Mouse (Mus musculus) bone marrow macrophage, adult 2 months (primary cell): ENCODE results near the gene Gm21974. TPM values are rescaled to one million over a fixed set of nuclear protein-coding genes. Genes with fewer than 3 reads are reported as not detected.

ENCODE experiments used
- H3K27ac ChIP-seq: 2 replicates; pipeline ENCODE4 v1.5.1; 2012; ENCODE audit warnings: low read depth, low read length; ENCODE audit not compliant: insufficient read depth
- H3K4me1 ChIP-seq: 2 replicates; pipeline ENCODE4 v1.6.1; 2012; ENCODE audit warnings: low read length; ENCODE audit not compliant: control insufficient read depth, insufficient read depth
- H3K4me3 ChIP-seq: 2 replicates; pipeline ENCODE4 v1.5.1; 2012; ENCODE audit warnings: mild to moderate bottlenecking, low read length, moderate library complexity; ENCODE audit not compliant: insufficient read depth
- CTCF ChIP-seq: IDR thresholded peaks from 2 replicates; pipeline ENCODE4 v1.5.1; 2012; ENCODE audit warnings: low read depth, mild to moderate bottlenecking, low read length, moderate library complexity
- POLR2A ChIP-seq: IDR thresholded peaks from 2 replicates; pipeline ENCODE4 v1.6.1; 2012; ENCODE audit warnings: mild to moderate bottlenecking, low read depth, low read length, borderline replicate concordance
- polyA plus RNA-seq: library from polyadenylated mRNA; stranded (reverse); fragments of >200 nt; gene quantifications from 2 replicates; pipeline ENCODE4 v1.2.4, GENCODE M21; 2012; ENCODE audit not compliant: missing spikeins, insufficient read depth, insufficient read length

The Gm21974 gene
- polyA plus RNA-seq, 1 experiment: not detected

GRCm38 (mm10) chr7:127915293-127915692 is 20.0 kb upstream of the Gm21974 start:
- H3K4me1 ChIP-seq: peaks cover 19% of the 10 kb centered on the region
- no peak overlapping the region for H3K27ac ChIP-seq
- TF ChIP-seq POLR2A (no peak), CTCF (no peak)
- no peak overlapping the region for H3K4me3 ChIP-seq

- TF ChIP-seq POLR2A: no peak
- TF ChIP-seq CTCF: no peak
- peak overlapping the region; percentile 58 for H3K27ac ChIP-seq
- peak overlapping the region; percentile 92 for H3K4me3 ChIP-seq
- H3K4me1 ChIP-seq: peaks cover 19% of the 10 kb centered on the region
Observed at GRCm38 (mm10) chr7:127912938-127913337, 17.7 kb upstream of the Gm21974 start.

GRCm38 (mm10) chr7:127912190-127912871 is 17.1 kb upstream of the Gm21974 start, which contains the start of gene Kat8:
TSS of gene Kat8 (plus strand) at chr7:127912516.
- TF ChIP-seq POLR2A (no peak), CTCF (no peak)
- Histone ChIP-seq H3K4me1 (peaks cover 19% of the 10 kb centered on the region), H3K4me3 (peak within 1 kb of the TSS; percentile 92), H3K27ac (peak within 1 kb of the TSS; percentile 70)

GRCm38 (mm10) chr7:127908656-127909055 is 13.4 kb upstream of the Gm21974 start:
- Histone ChIP-seq H3K4me1 (peaks cover 15% of the 10 kb centered on the region), H3K27ac (no peak overlapping the region), H3K4me3 (no peak overlapping the region)
- TF ChIP-seq POLR2A (no peak), CTCF (no peak)

- no peak overlapping the region for H3K27ac ChIP-seq
- no peak overlapping the region for H3K4me3 ChIP-seq
- TF ChIP-seq CTCF (no peak), POLR2A (no peak)
- peaks cover 13% of the 10 kb centered on the region for H3K4me1 ChIP-seq
Observed at GRCm38 (mm10) chr7:127907939-127908338, 12.7 kb upstream of the Gm21974 start.

GRCm38 (mm10) chr7:127903971-127904796 is 8.9 kb upstream of the Gm21974 start, which contains the start of gene Bckdk:
TSS of gene Bckdk (plus strand) at chr7:127904082.
- H3K27ac ChIP-seq: peak within 1 kb of the TSS; percentile 43
- TF ChIP-seq POLR2A (no peak), CTCF (no peak)

GRCm38 (mm10) chr7:127901772-127902171 is 6.5 kb upstream of the Gm21974 start:
- H3K4me3 ChIP-seq: no peak overlapping the region
- TF ChIP-seq POLR2A: no peak
- no peak for TF ChIP-seq CTCF
- peaks cover 17% of the 10 kb centered on the region for H3K4me1 ChIP-seq
- no peak overlapping the region for H3K27ac ChIP-seq

More at GRCm38 (mm10) chr7:127903971-127904796, 8.9 kb upstream of the Gm21974 start, which contains the start of gene Bckdk:
- peaks cover 13% of the 10 kb centered on the region for H3K4me1 ChIP-seq
- H3K4me3 ChIP-seq: peak within 1 kb of the TSS; percentile 68

GRCm38 (mm10) chr7:127899997-127900396 is 4.7 kb upstream of the Gm21974 start:
- TF ChIP-seq POLR2A (no peak), CTCF (no peak)
- Histone ChIP-seq H3K4me1 (peaks cover 14% of the 10 kb centered on the region), H3K27ac (no peak overlapping the region), H3K4me3 (no peak overlapping the region)

- Histone ChIP-seq H3K4me1 (peaks cover 15% of the 10 kb centered on the region), H3K4me3 (no peak overlapping the region), H3K27ac (no peak overlapping the region)
- TF ChIP-seq POLR2A (no peak), CTCF (no peak)
Observed at GRCm38 (mm10) chr7:127898179-127898956, 3.1 kb upstream of the Gm21974 start.

- H3K27ac ChIP-seq: no peak overlapping the region
- no peak for TF ChIP-seq CTCF
- TF ChIP-seq POLR2A: no peak
- H3K4me1 ChIP-seq: peaks cover 15% of the 10 kb centered on the region
- no peak overlapping the region for H3K4me3 ChIP-seq
Observed at GRCm38 (mm10) chr7:127897542-127897941, 2.3 kb upstream of the Gm21974 start.
